Mouse (Mus musculus): ENCODE measurements around the gene Tff3.

The Tff3 gene

DNA sequence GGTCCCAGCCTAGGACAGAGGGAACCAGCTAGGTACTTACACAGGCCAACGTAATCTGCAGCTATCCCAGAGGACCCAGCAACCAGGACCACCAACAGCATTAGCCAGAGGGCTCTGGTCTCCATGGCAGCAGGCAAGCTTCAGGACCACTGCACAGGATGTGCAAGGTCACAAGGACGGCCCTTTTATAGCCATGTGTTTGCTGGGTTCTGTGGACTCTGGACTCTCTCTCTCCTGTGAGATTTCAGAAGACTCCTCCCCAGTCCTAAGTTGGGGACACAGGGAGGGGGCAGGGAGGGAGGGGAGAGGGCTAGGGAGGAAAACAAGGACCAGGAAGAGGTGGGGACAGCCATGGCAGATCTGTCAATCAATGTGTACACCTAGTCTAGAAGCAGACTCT, at the start of gene Tff3:
Gene Tff3, minus strand, starts transcription at position 195 of the 400 bp plus-strand sequence.
- in situ Hi-C loops (cut with MboI, MseI), result no loop called here

DNA sequence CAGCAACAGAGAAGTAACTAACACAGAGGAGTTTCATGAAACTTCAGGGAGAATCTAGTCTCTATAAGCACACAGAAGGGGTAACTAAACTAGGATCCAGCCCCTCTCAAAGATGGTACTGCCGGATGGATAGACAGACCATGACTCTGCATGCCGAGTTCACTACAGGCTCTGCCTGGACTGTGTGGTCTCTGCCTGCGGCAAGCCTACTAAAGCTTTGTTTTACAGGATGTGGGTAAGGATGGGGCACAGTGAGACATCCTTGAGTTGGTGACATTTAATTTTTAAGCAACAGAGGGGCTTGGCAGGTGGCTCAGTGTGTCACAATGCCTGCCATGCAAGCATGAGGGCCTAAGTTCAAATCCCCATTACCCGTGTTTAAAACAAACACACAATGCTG, 46.9 kb upstream of the Tff3 start:
- in situ Hi-C loops (cut with MboI, MseI), result no loop called here

DNA sequence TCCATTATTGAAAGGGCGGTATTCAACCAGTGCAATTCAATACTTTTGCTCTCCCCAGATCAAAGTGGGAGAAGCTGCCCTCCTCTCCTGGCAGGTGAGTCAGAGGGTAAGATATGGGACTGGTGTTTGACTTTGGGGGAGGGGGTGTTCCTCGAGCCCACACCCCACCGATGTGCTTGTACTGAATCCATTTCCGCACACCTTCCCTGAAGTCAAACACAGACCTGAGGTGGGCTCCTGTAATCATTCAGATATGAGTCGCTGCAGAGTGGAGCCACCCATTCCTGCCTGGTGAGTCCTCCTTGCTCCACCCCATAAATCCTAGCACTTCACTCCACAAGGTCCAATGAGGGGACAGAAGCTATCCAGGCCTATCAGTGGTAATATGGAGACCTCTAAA, 40.4 kb upstream of the Tff3 start:
- in situ Hi-C loops (cut with MboI, MseI), result no loop called here

DNA sequence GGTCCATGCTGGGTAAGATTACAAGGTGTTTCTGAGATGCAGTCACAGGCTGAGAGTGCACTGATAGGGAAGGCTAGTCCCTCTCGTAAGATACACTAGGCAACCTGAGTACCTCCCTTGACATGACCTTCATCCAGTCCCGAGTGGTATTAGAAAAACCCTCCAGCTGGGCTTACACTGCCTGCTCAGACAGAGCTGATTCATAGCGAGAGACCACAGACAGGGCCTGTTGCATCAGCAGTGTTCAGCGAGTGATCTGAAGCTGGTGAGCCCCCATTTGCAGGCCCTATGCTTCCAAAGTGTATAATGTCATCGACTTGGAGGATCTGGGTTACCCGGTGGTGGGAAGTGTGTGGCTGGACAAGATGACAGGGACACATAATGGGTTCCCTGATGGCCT, 35.7 kb upstream of the Tff3 start, which contains the start of gene Tff1:
Gene Tff1, minus strand, starts transcription at position 151 of the 400 bp plus-strand sequence.
- in situ Hi-C loops (cut with MboI, MseI), result no loop called here

DNA sequence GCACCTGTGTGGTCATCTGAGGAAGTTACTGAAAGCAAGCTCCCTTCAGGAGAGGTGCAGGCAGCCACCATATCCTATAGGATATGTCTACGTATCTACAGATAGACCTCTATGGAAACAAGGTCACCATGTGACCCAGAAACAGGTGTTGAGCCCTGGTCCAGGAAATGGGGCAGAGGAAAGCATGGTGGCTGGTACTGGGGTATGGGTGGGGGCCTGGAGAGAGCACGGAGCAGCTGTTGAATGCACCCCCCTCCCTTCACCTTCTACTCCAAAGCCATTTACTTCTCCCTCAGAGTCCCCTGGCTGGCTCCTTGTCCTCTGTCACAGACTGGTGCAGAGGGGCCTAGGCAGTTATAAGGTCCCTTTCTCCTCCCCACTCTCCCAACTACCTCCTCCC, 34.4 kb upstream of the Tff3 start:
- in situ Hi-C loops (cut with MboI, MseI), result no loop called here

DNA sequence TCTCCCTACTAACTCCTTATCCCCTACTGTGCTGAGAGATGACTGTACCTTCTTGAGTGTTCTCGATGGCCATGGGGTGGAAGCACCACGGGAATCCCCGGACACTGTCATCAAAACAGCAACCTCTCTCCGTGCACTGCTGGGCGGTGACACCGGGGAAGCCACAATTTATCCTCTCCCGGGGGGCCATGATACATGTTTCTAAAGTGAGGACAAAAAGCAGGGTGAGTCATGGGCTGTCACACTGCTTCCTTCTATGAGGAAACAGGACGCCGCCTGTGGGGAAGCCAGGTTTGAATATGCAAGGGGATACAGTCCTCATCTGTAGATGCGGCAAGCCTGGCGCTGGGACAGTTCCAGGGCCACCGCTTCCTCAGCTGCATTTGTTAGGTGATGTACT, 33.2 kb upstream of the Tff3 start:
- in situ Hi-C loops (cut with MboI, MseI), result no loop called here

DNA sequence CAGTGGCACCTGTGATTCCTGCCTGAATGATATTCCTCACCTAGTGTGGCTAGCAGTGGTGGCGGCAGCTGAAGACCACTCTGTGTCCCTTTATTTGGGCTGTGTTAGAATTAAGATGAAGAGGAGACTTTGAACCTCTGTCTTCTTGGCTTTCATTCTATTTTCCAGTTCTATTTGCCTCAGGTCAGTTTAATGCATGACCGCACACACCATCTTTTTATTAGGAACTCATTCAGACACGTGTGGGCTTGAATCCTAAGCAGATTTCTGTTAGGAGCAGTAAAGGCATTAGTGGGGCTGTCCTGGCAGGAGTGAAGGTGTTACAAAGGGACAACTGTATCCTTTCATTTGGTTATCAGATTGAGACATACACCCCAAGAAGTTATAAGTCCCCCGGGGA, 30.8 kb upstream of the Tff3 start:
- in situ Hi-C loops (cut with MboI, MseI), result no loop called here

DNA sequence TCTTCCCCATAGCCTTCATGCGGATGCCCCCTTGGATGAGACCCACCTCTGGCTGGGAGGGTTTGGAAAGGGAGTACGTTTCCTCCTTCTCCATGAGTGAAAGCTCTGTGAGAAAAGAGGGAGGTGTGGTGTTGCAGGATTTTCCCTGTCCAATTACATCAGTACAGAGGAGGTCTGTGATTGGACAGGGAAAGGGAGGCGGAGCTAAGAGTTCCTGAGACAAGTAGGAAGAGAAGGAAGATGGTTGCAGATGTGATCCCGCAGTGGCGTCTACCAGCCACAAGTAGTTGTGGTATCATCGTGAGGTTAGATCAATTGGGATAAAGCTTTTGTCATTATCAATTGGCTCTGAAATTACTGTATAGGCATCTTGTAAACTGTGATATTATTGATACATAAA, 28.5 kb upstream of the Tff3 start:
- in situ Hi-C loops (cut with MboI, MseI), result loop anchor here in 1 of 2 experiments (10.0 kb wide), 1 partner anchor 833 kb away; no protein-coding TSS in a partner anchor

DNA sequence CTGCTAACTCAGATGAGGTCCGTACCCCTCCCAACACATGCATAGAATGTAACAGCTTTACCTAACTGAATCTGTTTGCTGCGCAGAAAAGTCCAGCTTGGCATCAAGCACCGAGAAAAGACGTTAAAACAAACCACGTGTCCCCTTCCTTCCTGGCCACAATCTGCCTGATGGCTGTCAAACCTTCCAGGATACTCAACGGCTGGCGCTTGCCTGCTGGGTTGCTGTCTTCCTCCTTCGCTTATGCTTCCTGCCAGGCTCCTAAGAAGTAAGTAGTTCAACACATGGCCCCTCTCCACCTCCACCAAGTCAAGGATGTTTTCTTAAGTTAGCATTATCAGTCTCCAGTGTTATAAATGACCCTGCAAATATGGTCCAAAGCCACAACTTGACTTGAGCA, 24.3 kb upstream of the Tff3 start:
- in situ Hi-C loops (cut with MboI, MseI), result loop anchor here in 1 of 2 experiments (10.0 kb wide), 1 partner anchor 829 kb away; no protein-coding TSS in a partner anchor

DNA sequence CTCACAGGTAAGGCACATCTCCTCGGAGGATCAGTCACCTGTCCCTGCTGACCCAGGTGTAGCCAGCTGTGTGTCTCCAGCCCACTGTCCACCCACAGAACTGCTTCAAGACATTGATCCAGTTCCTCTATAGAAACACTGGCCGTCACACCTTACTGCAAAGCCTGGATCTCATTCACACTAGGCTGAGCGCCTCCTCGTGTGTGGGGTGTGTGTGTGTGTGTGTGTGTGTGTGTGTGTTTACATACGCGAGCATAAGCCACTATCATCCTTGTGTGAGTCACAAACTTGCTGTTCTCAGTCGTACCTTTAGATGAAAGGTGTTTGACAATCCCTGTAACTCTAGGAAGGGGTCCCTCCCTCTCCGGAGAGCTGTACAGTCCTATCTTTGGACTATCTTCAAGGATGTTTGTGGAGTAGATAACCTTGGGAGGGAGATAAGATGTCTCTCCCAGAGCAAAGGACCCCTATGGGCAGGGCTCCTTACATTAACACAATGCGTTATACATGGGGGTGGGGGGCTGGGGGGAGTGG, 23.6 kb upstream of the Tff3 start:
- in situ Hi-C loops (cut with MboI, MseI), result loop anchor here in 1 of 2 experiments (10.0 kb wide), 1 partner anchor 828 kb away; no protein-coding TSS in a partner anchor

DNA sequence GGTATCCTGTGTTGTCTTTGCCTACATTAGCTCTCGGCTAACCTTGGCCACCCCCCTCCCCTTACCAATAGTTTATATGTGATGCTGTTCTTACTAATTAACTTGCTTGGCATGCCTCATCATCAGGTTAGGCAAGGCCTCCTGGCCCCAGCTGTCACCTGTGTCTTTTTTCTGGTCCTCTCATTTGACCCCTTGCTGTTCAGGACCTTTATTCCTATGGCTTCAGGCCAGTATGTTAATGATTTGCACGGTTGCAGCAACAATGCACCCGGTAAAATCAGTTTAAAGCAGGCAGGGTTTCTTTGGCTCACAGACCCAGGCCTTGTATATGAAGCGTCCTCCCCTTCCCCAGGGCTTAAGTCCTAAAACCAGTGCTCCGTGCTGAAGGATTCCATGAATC, 23.1 kb upstream of the Tff3 start:
- in situ Hi-C loops (cut with MboI, MseI), result loop anchor here in 1 of 2 experiments (10.0 kb wide), 1 partner anchor 828 kb away; no protein-coding TSS in a partner anchor

DNA sequence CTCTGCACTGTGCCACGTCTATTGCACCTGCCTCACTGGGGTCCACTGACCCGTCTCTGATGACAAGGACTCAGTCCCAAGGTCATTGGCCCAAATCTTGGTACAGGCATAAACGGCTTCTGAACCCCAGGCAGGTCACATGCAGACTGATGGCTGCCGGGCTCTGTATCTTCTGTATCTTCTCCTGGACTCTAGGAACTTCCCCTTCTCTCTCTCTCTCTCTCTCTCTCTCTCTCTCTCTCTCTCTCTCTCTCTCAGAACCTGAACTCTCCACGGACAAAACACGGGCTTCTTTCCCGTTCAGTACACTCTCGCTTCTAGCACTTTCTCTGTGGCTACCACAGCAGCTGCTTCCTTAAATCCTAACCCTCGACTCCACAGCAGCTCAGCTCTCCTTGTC, 16.6 kb upstream of the Tff3 start:
- in situ Hi-C loops (cut with MboI, MseI), result loop anchor here in 1 of 2 experiments (10.0 kb wide), 1 partner anchor 99 kb away; no protein-coding TSS in a partner anchor

DNA sequence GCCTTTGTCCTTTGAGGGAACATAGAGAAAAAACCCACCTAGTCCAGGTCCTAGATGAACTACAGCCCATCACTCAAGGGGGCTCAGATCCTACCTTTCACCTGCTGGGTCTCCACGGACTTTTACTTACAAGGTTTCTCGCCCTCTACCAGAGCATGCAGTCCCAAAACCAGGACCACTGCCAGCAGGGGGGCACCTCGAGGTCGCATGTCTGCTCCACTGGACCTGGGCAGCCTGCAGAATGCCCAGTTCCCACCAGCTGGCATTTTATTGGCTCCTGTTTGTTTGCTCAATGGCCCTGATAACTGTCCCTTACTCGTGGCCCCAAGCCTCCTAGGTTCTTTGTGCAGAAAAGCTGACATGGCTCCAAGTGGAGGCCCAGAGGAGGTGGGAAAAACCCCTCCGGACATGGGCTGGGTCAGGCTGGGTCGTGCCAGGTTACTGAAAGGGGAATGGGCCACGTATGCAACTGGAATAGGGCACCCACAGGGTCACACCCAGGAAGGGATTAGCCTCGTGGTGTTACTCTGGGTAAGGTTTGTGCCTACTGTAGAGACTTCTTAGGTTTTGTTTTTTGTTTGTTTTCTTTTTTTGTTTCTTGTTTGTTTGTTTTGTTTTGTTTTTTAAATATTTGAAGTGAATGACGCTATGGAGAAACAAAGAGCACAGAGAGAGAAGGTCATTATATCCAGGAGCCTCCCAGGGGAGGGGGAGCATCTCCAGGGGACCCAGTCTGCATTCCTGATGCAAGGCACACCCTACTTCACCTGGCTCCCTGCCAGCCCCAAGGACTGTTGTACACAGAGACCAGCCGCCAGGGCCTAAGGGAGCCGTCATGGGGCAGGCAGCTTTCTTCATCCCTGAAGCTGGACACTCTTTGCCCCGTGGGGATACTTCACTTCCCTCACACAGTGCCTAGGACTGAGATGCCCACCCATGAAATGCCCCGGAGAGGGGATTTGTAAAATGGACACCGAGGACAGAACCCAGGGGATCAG, 14.9 kb upstream of the Tff3 start, which contains the start of gene Tff2:
Gene Tff2, minus strand, starts transcription at position 243 of the 998 bp plus-strand sequence.
- in situ Hi-C loops (cut with MboI, MseI), result loop anchor here (5.0 to 10.0 kb wide), 3 partner anchors 43 to 100 kb away; no protein-coding TSS in a partner anchor

DNA sequence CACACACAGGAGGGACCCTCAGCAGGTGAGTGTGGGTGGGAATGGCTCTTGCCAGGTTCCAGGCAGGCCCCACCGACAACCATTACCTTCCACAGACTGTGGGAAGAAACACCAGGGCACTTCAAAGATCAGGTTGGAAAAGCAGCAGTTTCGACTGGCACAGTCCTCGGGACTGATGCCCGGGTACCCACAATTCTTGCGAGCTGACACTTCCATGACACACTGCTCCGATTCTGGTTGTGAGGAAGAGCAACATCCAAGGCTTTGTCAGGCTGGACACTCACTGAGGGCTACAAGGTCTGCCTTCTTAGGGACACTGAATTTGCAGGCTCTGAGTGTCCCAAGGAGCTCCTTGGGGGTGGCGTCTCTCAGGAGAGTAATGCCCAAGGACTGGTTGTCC, 12.7 kb upstream of the Tff3 start:
- in situ Hi-C loops (cut with MboI, MseI), result loop anchor here (5.0 to 10.0 kb wide), 3 partner anchors 45 to 103 kb away; no protein-coding TSS in a partner anchor

DNA sequence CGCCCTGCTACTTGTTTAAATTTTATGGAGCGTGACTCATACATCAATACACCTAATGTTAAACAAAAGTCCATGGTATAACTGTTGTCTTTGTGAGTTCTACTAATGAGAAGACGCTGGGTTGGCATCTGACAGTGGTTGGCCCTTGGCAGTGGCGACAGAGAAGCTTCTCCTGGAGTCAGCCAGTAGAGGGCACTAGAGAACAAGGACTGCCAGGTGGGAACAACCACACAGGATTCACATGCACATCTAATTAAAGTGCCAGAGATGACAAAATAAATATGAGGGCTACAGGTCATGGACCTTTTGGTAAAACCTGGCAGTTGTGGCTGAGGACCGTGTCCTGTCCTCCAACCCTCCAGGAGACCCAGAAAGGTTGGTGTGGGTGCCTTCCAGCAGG, 9.0 kb upstream of the Tff3 start:
- in situ Hi-C loops (cut with MboI, MseI), result no loop called here

DNA sequence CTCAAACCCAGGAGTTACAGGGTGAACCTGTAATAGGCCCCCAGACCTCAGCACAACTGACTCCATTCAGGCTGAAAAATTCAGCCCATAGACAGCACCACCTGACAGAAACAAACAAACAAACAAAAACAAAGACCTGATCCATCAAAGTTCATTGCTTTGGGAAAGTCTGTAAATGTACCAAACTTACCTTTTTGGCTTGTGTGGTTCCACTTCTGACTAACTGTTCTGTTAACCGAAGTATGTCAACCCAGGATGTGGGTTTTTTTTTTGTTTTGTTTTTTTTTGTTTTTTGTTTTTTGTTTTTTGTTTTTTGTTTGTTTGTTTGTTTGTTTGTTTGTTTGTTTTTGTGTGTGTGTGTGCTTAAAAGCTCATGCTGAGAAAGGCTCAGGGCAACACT, 7.4 kb upstream of the Tff3 start:
- in situ Hi-C loops (cut with MboI, MseI), result no loop called here

DNA sequence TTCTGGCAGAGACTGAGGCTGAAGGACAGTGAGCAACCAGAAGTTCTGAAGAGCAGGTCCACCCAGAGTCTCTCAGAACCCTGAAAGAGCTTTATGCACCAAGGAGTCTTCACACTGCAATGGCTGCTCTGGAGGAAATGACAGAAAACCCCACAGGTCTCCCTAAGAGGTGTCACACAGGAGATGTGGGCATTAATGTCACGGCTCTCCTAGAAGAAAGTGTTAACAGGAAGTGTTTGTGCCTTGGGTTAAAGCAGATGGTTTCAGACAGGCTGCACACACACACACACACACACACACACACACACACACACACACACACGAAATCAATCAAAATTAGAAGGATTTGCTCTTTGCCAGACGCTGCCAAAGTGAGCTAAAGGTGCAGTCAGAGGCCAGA, 6.8 kb upstream of the Tff3 start:
- in situ Hi-C loops (cut with MboI, MseI), result no loop called here

DNA sequence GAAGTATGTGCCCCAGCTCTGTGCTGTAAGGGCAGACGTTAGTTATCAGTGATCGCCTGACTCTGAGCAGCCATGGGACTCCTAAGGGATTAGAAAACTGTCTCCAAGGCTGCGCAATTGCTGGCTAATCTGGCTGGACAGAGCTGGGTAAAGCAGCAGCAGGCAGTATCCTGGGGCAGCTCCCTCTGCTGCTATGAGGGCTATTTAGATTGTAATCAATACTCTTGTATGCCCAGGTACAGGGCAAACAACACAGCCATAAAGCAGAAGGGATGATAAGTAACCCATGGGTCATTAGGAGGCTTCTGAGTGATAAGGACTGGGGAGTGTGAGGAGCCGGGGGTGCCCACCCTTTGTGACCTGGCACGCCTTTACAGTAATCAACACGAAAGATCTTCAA, 5.5 kb upstream of the Tff3 start:
- in situ Hi-C loops (cut with MboI, MseI), result no loop called here

DNA sequence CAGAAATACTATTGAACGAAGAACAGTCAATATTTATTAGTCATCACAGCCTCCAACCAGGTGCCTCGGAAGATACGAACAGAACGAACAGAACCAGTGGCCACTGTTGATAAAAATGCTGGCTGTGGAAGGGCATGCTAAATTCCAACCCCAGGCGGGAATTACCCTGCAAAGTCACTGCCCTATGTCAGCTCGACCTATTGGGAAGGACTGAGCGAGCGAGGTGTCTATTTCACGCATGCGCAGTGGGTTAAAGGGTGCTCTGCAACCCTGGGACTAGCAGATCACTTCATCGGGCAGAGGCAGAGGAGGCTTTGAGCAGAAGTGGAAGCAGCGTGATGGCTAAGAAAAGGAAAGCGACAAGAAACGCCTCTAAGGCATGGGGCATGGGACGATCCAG, 4.3 kb upstream of the Tff3 start:
- in situ Hi-C loops (cut with MboI, MseI), result no loop called here

DNA sequence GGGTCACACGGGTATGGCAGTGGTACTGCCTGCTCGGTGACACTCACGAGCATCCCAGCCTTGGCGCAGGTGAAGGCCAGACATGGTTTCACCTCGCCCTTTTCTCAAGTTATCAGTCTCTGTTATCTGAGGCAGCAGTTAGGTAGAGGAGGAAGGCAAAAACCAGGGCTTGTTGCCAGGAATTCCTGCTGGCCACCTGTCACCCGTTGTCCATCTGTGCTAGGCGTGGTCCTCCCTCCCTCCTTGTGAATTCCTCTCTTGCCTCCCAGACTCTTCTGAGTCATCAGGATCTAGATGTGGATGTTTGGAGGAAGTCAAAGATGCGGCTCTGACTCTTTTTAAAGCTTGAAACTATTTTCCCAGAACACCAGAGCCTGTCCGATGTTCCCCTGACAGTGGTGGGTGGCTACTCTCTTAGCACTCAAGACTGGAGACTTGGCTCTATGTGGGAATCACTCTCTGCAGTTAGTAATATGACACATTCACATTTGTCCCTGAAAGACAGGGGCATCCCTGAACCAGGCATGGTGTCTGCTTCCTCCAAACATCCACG, 1.9 kb upstream of the Tff3 start:
- in situ Hi-C loops (cut with MboI, MseI), result no loop called here

DNA sequence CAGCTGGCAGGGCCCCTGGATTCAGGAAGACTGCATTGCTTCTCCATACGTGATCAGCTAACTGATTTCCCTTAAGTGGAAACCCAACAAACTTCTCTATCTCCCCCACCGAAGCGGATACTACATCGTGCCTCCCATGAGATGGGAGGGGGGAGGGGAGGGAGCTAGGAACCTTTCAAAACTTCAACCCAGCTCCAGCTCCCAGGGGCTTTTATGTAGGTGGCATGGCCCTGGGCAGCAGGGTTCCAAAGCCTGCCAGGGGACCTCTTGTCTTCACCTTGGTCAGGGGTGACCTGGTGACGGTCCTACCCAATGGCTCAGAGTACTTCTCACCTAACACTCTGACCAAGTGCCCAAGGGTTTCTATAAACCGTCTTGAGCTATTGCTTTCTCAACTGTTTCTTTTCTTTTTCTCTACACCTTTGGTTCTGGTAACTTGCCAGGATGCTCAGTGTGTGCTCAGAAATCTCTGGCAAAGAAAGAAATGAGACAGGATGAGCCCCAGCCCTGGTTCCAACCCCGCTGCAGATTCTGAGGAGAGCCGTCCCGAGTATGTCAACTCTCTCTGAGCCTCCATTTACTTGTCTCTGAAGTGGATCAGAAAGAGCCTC, 633 bp downstream of the Tff3 start:
- in situ Hi-C loops (cut with MboI, MseI), result no loop called here
